Mouse (Mus musculus) ES-E14 (cell line): ENCODE measurements around the gene Rbfox3. TPM values are rescaled to one million over a fixed set of nuclear protein-coding genes. Genes with fewer than 3 reads are reported as not detected.

Experiments used
- DNase-seq: peaks from one replicate; pipeline ENCODE4 v3.0.0-alpha.2; 2013; ENCODE audit warnings: low read depth, low spot score
- H3K27ac ChIP-seq: 2 replicates; pipeline ENCODE4 v1.5.1; 2012; ENCODE audit warnings: low read depth, mild to moderate bottlenecking, low read length, moderate library complexity, mixed read lengths; ENCODE audit not compliant: poor library complexity, insufficient read depth, severe bottlenecking
- H3K36me3 ChIP-seq: 2 replicates; pipeline ENCODE4 v1.6.1; 2012; ENCODE audit warnings: mild to moderate bottlenecking, low read length, moderate library complexity, mixed read lengths; ENCODE audit not compliant: control insufficient read depth, poor library complexity, insufficient read depth, severe bottlenecking
- H3K4me1 ChIP-seq, 2 experiments: fragments of 150-350 bp in 1 of 2; sonication (generic) in 1 of 2; 2 replicates each; pipeline ENCODE4 v1.6.1; 2012; ENCODE audit warnings: low read length in 2 of 2, mild to moderate bottlenecking in 1 of 2, mixed read lengths in 1 of 2; ENCODE audit not compliant: control insufficient read depth in 2 of 2, insufficient read depth in 2 of 2, poor library complexity in 1 of 2
- H3K4me3 ChIP-seq, 2 experiments: fragments of 150-350 bp in 1 of 2; sonication (generic) in 1 of 2; 2 replicates each; pipeline ENCODE4 v1.5.1; 2012; ENCODE audit warnings: low read length in 2 of 2, low read depth in 1 of 2, mild to moderate bottlenecking in 1 of 2, mixed read lengths in 1 of 2; ENCODE audit not compliant: insufficient read depth in 1 of 2, poor library complexity in 1 of 2, severe bottlenecking in 1 of 2
- H3K9ac ChIP-seq: 2 replicates; pipeline ENCODE4 v1.6.1; 2012; ENCODE audit warnings: low read depth, mild to moderate bottlenecking, low read length, mixed read lengths; ENCODE audit not compliant: poor library complexity, insufficient read depth, severe bottlenecking
- H3K9me3 ChIP-seq: fragments of 150-350 bp; sonication (generic); 2 replicates; pipeline ENCODE4 v1.6.1; 2012; ENCODE audit warnings: low read depth, mild to moderate bottlenecking, low read length; ENCODE audit not compliant: control insufficient read depth, insufficient read depth
- CHD2 ChIP-seq: IDR thresholded peaks from 2 replicates; pipeline ENCODE4 v1.6.1; 2014; ENCODE audit warnings: mild to moderate bottlenecking, low read depth, low read length, inconsistent platforms
- HCFC1 ChIP-seq: IDR thresholded peaks from 2 replicates; pipeline ENCODE4 v1.6.1; 2012; ENCODE audit warnings: low read length, inconsistent platforms, borderline replicate concordance; ENCODE audit not compliant: insufficient read depth
- MAFK ChIP-seq: IDR thresholded peaks from 2 replicates; pipeline ENCODE4 v1.6.1; 2014; ENCODE audit warnings: mild to moderate bottlenecking, low read depth, low read length, inconsistent platforms; ENCODE audit not compliant: insufficient read depth
- ZC3H11A ChIP-seq: IDR thresholded peaks from 2 replicates; pipeline ENCODE4 v1.6.1; 2012; ENCODE audit warnings: low read depth, mild to moderate bottlenecking, inconsistent platforms, low read length, borderline replicate concordance
- ZNF384 ChIP-seq: IDR thresholded peaks from 2 replicates; pipeline ENCODE4 v1.6.1; 2012; ENCODE audit warnings: low read depth, low read length, inconsistent platforms
- in situ Hi-C, 2 experiments: fragments of 600-800 bp; cut with MboI; formaldehyde crosslinking; loops; one replicate each; pipeline ENCODE4 v1.15.1; 2025; ENCODE audit warnings: low sequenced_read_pairs in 2 of 2, inconsistent platforms in 1 of 2; ENCODE audit not compliant: unreplicated experiment in 2 of 2
- total RNA-seq: library from RNA; depleted of rRNA; stranded (reverse); fragments of 300-350 nt; gene quantifications from 2 replicates; pipeline ENCODE4 v1.2.3, GENCODE M21; 2012

Rbfox3 gene
- total RNA-seq, 1 experiment, result 0.45 TPM

GRCm38 (mm10) chr11:118807511-118807910, 103.9 kb downstream of the Rbfox3 start:
- DNase-seq, result no peak
- H3K9me3 ChIP-seq, result no peaks in the 10 kb centered on the region
- H3K4me3 ChIP-seq, result no peak overlapping the region
- H3K36me3 ChIP-seq, result no peaks in the 10 kb centered on the region
- H3K27ac ChIP-seq, result no peak overlapping the region
- no peaks in the 10 kb centered on the region; a peak in 1 of 4 replicates for H3K4me1 ChIP-seq
- in situ Hi-C loops, result no loop called here
- TF ChIP-seq ZC3H11A, result no peak
- TF ChIP-seq ZNF384, result no peak
- TF ChIP-seq HCFC1, result no peak
- no peak for TF ChIP-seq CHD2
- TF ChIP-seq MAFK, result no peak
- H3K9ac ChIP-seq, result no peak overlapping the region

- Histone ChIP-seq H3K9me3 (no peaks in the 10 kb centered on the region), H3K4me3 (no peak overlapping the region), H3K36me3 (no peaks in the 10 kb centered on the region), H3K4me1 (no peaks in the 10 kb centered on the region), H3K27ac (no peak overlapping the region), H3K9ac (no peak overlapping the region)
- no peak for DNase-seq
- in situ Hi-C loops, result no loop called here
- no peak for TF ChIP-seq HCFC1
- TF ChIP-seq ZNF384, result no peak
- TF ChIP-seq CHD2, result no peak
- TF ChIP-seq ZC3H11A, result no peak
- no peak for TF ChIP-seq MAFK
These were observed 116.4 kb downstream of the Rbfox3 start for GRCm38 (mm10) chr11:118794856-118795602.

- no peaks in the 10 kb centered on the region for H3K4me1 ChIP-seq
These were observed 117.8 kb downstream of the Rbfox3 start for GRCm38 (mm10) chr11:118793639-118794021.

GRCm38 (mm10) chr11:118792916-118793638, 118.3 kb downstream of the Rbfox3 start:
- no peak for DNase-seq
- TF ChIP-seq CHD2, result no peak
- Histone ChIP-seq H3K36me3 (no peaks in the 10 kb centered on the region), H3K9ac (no peak overlapping the region), H3K4me3 (no peak overlapping the region), H3K9me3 (no peaks in the 10 kb centered on the region), H3K27ac (no peak overlapping the region), H3K4me1 (no peaks in the 10 kb centered on the region)
- in situ Hi-C loops, result no loop called here

More at GRCm38 (mm10) chr11:118793639-118794021, 117.8 kb downstream of the Rbfox3 start:
- no peak overlapping the region for H3K9ac ChIP-seq
- TF ChIP-seq HCFC1 (no peak), MAFK (no peak), ZNF384 (no peak), CHD2 (no peak), ZC3H11A (no peak)
- H3K9me3 ChIP-seq, result no peaks in the 10 kb centered on the region
- no peak for DNase-seq
- H3K36me3 ChIP-seq, result no peaks in the 10 kb centered on the region
- in situ Hi-C loops, result no loop called here
- H3K4me3 ChIP-seq, result no peak overlapping the region
- H3K27ac ChIP-seq, result no peak overlapping the region
